Mouse (Mus musculus): ENCODE data around the gene Ints2.

The Ints2 gene

DNA sequence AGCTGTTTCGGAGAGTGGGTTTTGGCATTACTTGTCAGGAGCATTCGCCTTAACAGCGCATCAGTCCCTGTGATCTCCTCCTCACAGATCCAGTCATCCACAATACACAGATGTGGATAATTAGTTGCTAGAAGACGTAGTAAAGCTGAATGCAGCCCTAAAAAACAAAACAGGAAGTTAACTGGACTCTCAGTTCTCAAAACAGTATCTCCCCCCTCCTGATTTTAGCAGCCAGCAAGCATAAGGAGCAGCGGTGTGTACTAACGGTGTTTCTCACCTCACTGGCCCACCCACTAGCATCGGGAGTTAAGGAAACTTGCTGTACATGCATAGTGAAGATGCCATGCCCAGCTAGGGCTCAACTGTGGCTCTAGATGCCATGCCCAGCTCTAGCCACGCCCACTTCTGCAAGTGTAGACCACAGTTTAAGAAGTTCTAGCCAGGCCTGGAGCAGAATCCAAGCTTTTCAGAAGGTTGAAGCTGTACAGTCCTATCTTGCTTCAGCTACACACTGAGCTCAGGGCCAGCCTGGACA is 30.7 kb downstream of the Ints2 start:
- Histone ChIP-seq H3K27me3 (ENCODE audit: insufficient read depth, low read length) (no peaks in the 10 kb centered on the region), H3K9me3 (ENCODE audit: low read length) (no peaks in the 10 kb centered on the region), H3K36me3 (ENCODE audit: insufficient read depth, low read length) (peaks cover 81% of the 10 kb centered on the region), H3K4me3 (replicated peaks; ENCODE audit: low read length) (no peak overlapping the region), H3K4me1 (replicated peaks; ENCODE audit: low read depth, low read length) (no peaks in the 10 kb centered on the region)
- TF ChIP-seq CTCF (conservative IDR thresholded peaks at IDR 0.05; ENCODE audit: low read length), result no peak
- no peak for TF ChIP-seq NANOG (IDR thresholded peaks at IDR 0.05; ENCODE audit: borderline replicate concordance, low read length)
- TF ChIP-seq POU5F1 (IDR thresholded peaks at IDR 0.05; ENCODE audit: borderline replicate concordance, low read length), result no peak

DNA sequence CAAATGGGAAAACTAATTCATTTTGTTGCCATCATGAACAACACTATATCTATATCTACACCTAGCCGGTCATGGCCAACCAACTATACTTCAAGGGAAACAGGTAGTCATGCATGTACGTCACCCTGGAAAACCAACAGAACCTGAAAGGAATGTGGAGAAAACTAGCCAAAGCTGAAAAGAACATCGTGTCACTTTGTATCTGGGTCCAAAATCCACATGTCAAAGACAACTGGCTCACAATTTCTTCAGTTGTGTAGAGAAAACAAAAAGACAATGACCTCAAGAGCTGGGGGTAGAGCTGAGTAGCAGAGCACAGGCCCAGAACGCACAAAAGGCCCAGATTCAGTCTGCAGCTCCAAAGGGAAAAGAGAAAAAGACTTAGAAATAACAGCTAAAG is 31.6 kb downstream of the Ints2 start:
- H3K36me3 ChIP-seq (ENCODE audit: insufficient read depth, low read length), result peaks cover 76% of the 10 kb centered on the region
- no peak overlapping the region for H3K4me3 ChIP-seq (replicated peaks; ENCODE audit: low read length)
- no peaks in the 10 kb centered on the region for H3K27me3 ChIP-seq (ENCODE audit: insufficient read depth, low read length)
- peaks cover 5% of the 10 kb centered on the region for H3K4me1 ChIP-seq (replicated peaks; ENCODE audit: low read depth, low read length)
- TF ChIP-seq NANOG (IDR thresholded peaks at IDR 0.05; ENCODE audit: borderline replicate concordance, low read length) (no peak), POU5F1 (IDR thresholded peaks at IDR 0.05; ENCODE audit: borderline replicate concordance, low read length) (no peak), CTCF (conservative IDR thresholded peaks at IDR 0.05; ENCODE audit: low read length) (no peak)
- no peaks in the 10 kb centered on the region for H3K9me3 ChIP-seq (ENCODE audit: low read length)

- no peaks in the 10 kb centered on the region for H3K27me3 ChIP-seq (ENCODE audit: insufficient read depth, low read length)
- no peak overlapping the region for H3K4me3 ChIP-seq (replicated peaks; ENCODE audit: low read length)
- no peaks in the 10 kb centered on the region for H3K9me3 ChIP-seq (ENCODE audit: low read length)
- TF ChIP-seq NANOG (IDR thresholded peaks at IDR 0.05; ENCODE audit: borderline replicate concordance, low read length) (no peak), CTCF (conservative IDR thresholded peaks at IDR 0.05; ENCODE audit: low read length) (no peak), POU5F1 (IDR thresholded peaks at IDR 0.05; ENCODE audit: borderline replicate concordance, low read length) (no peak)
- peaks cover 29% of the 10 kb centered on the region for H3K4me1 ChIP-seq (replicated peaks; ENCODE audit: low read depth, low read length)
- peaks cover 86% of the 10 kb centered on the region for H3K36me3 ChIP-seq (ENCODE audit: insufficient read depth, low read length)
Measured at GRCm38 (mm10) chr11:86211803-86212202, 45.6 kb downstream of the Ints2 start.

DNA sequence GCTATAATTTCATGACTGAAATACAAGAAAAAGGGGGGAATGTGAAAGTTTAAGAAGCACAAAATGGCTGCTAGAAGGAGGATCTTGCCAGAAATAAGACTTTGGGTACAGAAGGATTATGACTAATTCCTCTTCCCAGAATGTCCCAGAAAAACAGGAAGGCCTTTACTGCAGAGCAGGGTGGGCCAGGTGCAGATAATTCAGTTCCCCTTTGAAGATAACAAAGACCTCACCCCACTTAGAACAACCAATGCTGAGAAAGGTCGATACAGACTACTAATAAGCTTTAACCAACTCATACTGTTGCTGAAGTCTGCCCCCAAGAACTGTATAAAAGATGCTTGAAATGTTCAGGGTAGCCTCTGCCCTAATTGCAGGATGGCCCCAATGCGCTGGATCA is 48.3 kb downstream of the Ints2 start:
- H3K9me3 ChIP-seq (ENCODE audit: low read length), result no peaks in the 10 kb centered on the region
- H3K4me1 ChIP-seq (replicated peaks; ENCODE audit: low read depth, low read length), result peaks cover 21% of the 10 kb centered on the region
- H3K27me3 ChIP-seq (ENCODE audit: insufficient read depth, low read length), result no peaks in the 10 kb centered on the region
- H3K4me3 ChIP-seq (replicated peaks; ENCODE audit: low read length), result no peak overlapping the region
- no peak for TF ChIP-seq POU5F1 (IDR thresholded peaks at IDR 0.05; ENCODE audit: borderline replicate concordance, low read length)
- no peak for TF ChIP-seq NANOG (IDR thresholded peaks at IDR 0.05; ENCODE audit: borderline replicate concordance, low read length)
- no peak for TF ChIP-seq CTCF (conservative IDR thresholded peaks at IDR 0.05; ENCODE audit: low read length)
- peaks cover 87% of the 10 kb centered on the region for H3K36me3 ChIP-seq (ENCODE audit: insufficient read depth, low read length)

- peaks cover 77% of the 10 kb centered on the region for H3K36me3 ChIP-seq (ENCODE audit: insufficient read depth, low read length)
- no peaks in the 10 kb centered on the region for H3K27me3 ChIP-seq (ENCODE audit: insufficient read depth, low read length)
- peaks cover 27% of the 10 kb centered on the region for H3K4me1 ChIP-seq (replicated peaks; ENCODE audit: low read depth, low read length)
- H3K9me3 ChIP-seq (ENCODE audit: low read length), result no peaks in the 10 kb centered on the region
- no peak overlapping the region for H3K4me3 ChIP-seq (replicated peaks; ENCODE audit: low read length)
- no peak for TF ChIP-seq CTCF (conservative IDR thresholded peaks at IDR 0.05; ENCODE audit: low read length)
- TF ChIP-seq NANOG (IDR thresholded peaks at IDR 0.05; ENCODE audit: borderline replicate concordance, low read length), result no peak
- no peak for TF ChIP-seq POU5F1 (IDR thresholded peaks at IDR 0.05; ENCODE audit: borderline replicate concordance, low read length)
Measured at GRCm38 (mm10) chr11:86205876-86206275, 51.5 kb downstream of the Ints2 start.

DNA sequence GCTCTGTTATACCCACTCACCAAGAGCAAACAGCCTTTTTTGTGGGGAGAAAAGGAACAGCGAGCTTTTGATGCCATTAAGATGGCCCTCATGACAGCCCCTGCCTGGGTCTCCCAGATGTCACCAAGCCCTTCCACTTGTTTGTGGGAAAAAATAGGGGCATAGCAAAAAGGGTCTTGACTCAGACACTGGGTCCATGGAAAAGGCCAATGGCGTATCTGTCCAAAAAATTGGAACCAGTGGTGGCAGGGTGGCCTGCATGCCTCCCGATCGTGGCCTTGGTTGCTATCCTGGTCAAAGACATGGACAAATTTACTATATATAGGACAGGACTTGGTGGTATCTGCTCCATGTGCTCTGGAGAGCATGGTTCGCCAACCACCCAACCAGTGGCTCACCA is 52.3 kb downstream of the Ints2 start:
- Histone ChIP-seq H3K36me3 (ENCODE audit: insufficient read depth, low read length) (peaks cover 72% of the 10 kb centered on the region), H3K27me3 (ENCODE audit: insufficient read depth, low read length) (no peaks in the 10 kb centered on the region), H3K4me1 (replicated peaks; ENCODE audit: low read depth, low read length) (peaks cover 28% of the 10 kb centered on the region), H3K4me3 (replicated peaks; ENCODE audit: low read length) (no peak overlapping the region), H3K9me3 (ENCODE audit: low read length) (no peaks in the 10 kb centered on the region)
- TF ChIP-seq NANOG (IDR thresholded peaks at IDR 0.05; ENCODE audit: borderline replicate concordance, low read length), result no peak
- TF ChIP-seq POU5F1 (IDR thresholded peaks at IDR 0.05; ENCODE audit: borderline replicate concordance, low read length), result no peak
- TF ChIP-seq CTCF (conservative IDR thresholded peaks at IDR 0.05; ENCODE audit: low read length), result no peak

- H3K4me3 ChIP-seq (replicated peaks; ENCODE audit: low read length), result peak overlapping the region; percentile 96
- peaks cover 58% of the 10 kb centered on the region for H3K36me3 ChIP-seq (ENCODE audit: insufficient read depth, low read length)
- TF ChIP-seq CTCF (conservative IDR thresholded peaks at IDR 0.05; ENCODE audit: low read length) (no peak), NANOG (IDR thresholded peaks at IDR 0.05; ENCODE audit: borderline replicate concordance, low read length) (no peak), POU5F1 (IDR thresholded peaks at IDR 0.05; ENCODE audit: borderline replicate concordance, low read length) (no peak)
- no peaks in the 10 kb centered on the region for H3K27me3 ChIP-seq (ENCODE audit: insufficient read depth, low read length)
- peaks cover 14% of the 10 kb centered on the region for H3K4me1 ChIP-seq (replicated peaks; ENCODE audit: low read depth, low read length)
- no peaks in the 10 kb centered on the region for H3K9me3 ChIP-seq (ENCODE audit: low read length)
Measured at GRCm38 (mm10) chr11:86201901-86202675, 55.3 kb downstream of the Ints2 start.

DNA sequence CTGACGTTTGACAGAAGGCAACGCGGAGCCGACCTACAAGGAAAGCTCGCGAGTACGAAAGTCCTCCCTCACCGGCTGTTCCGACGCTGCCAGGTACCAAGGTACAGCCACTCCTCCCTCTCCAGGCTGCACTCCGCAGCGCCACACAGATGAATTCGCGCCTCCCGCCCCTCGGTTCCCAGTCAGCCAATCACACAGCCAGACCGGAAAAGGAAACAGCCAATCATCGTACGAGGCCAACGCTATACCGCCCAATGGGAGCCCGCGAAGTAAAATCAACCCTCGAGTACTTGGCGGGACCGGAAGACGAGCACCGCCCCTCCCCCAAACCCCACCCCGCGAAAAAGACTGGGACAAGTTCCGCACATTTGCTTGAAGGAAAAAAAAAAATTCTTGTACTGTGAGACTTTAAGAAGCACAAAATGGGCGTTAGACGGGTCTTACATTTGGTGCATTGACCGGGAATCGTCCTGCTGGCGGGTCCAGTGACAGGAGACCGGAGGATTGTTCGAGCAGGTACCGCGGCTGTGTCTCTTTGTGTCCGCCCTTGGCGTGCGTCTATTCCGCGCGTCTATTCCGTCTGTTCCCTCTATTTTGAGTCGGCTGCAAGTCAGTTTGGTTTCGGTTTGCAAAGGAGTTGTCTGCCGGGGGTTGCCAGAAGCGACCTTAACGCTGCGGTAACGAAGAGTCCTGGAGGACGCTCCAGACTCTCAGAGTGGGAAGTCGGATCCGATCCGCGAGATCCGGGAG is 56.2 kb downstream of the Ints2 start, which contains the start of gene Brip1:
Gene Brip1 (minus strand): TSS at position 157 of the 750 bp plus-strand sequence.
- Histone ChIP-seq H3K27me3 (ENCODE audit: insufficient read depth, low read length) (no peaks in the 10 kb centered on the region), H3K36me3 (ENCODE audit: insufficient read depth, low read length) (peaks cover 57% of the 10 kb centered on the region), H3K4me3 (replicated peaks; ENCODE audit: low read length) (peak within 1 kb of the TSS; percentile 96), H3K9me3 (ENCODE audit: low read length) (no peaks in the 10 kb centered on the region), H3K4me1 (replicated peaks; ENCODE audit: low read depth, low read length) (peaks cover 14% of the 10 kb centered on the region)
- TF ChIP-seq NANOG (IDR thresholded peaks at IDR 0.05; ENCODE audit: borderline replicate concordance, low read length), result no peak
- TF ChIP-seq CTCF (conservative IDR thresholded peaks at IDR 0.05; ENCODE audit: low read length), result no peak
- TF ChIP-seq POU5F1 (IDR thresholded peaks at IDR 0.05; ENCODE audit: borderline replicate concordance, low read length), result no peak

All from E14TG2a.4 (cell line).